Mouse (Mus musculus): Measurements from ENCODE around the gene Adh1. TPM values are rescaled to one million over a fixed set of nuclear protein-coding genes. Genes with fewer than 3 reads are reported as not detected.

Adh1 gene
- total and polyA plus RNA-seq, 2 experiments from 2014 or later, result 10.8 to 73.9 TPM

DNA sequence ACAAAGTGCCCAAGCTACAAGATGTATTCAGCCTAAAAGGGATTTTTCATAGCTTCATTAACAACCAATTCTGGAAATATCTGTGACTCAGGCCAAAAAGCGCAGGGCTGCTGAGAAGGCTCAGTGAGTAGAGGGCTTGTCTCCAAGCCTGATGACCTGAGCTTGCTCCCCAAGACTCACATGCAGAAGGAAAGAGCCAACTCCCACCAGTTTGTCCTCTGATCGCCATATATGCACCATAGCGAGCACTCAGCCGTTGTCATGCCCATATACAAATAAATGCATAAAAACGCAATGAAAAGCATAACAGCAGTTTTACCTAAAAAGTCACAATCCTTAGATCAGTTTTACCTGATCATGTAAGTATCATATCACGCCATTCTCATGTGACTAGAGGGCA, 34.3 kb upstream of the Adh1 start:
- ATAC-seq (ENCODE audit: insufficient read depth, low read depth), result no peak
- H3K27me3 ChIP-seq (ENCODE audit: control insufficient read depth, insufficient read depth, low read length), result no peaks in the 10 kb centered on the region
- no peaks in the 10 kb centered on the region for H3K4me1 ChIP-seq (ENCODE audit: control insufficient read depth, insufficient read depth)
- no peak overlapping the region for H3K27ac ChIP-seq (ENCODE audit: low read depth)
- DNase-seq (ENCODE audit: low spot score), result no peak
- H3K36me3 ChIP-seq (replicated peaks; ENCODE audit: control insufficient read depth, insufficient read depth, low read length), result no peaks in the 10 kb centered on the region
- H3K4me2 ChIP-seq (ENCODE audit: low read depth, low read length), result no peak overlapping the region
- no peak for TF ChIP-seq CTCF (IDR thresholded peaks at IDR 0.05; ENCODE audit: low read depth)
- no peak for TF ChIP-seq EP300 (IDR thresholded peaks at IDR 0.05; ENCODE audit: low read depth)
- no peak overlapping the region for H3K4me3 ChIP-seq (ENCODE audit: low read depth, low read length)
- no peak overlapping the region for H3K9ac ChIP-seq (replicated peaks; ENCODE audit: low read depth, low read length)
- no peaks in the 10 kb centered on the region for H3K9me3 ChIP-seq (replicated peaks; ENCODE audit: control insufficient read depth, low read length)
- 90% methylated on average over 6 of the region's 6 CpGs for WGBS

DNA sequence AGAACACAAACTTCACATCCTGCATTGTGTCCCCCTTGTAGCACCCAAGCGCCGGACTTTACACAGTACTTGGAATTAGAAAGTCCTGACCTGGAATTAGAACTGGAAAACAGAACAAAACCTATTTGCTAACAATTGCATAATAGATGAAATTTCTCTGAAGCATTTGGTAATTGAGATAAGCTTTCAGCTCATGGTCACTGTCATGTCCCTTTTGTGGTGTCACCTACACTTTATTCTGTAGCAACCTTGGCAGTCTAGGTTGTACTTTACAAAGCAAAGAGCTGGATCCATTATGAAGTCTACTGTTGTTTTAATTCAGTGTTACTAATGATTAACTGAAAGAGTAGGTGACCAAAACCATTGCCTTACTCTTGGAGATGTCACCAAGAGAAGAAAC, 33.7 kb upstream of the Adh1 start:
- no peak overlapping the region for H3K4me3 ChIP-seq (ENCODE audit: low read depth, low read length)
- TF ChIP-seq CTCF (IDR thresholded peaks at IDR 0.05; ENCODE audit: low read depth) (no peak), EP300 (IDR thresholded peaks at IDR 0.05; ENCODE audit: low read depth) (no peak)
- 92% methylated on average over 2 of the region's 2 CpGs for WGBS
- ATAC-seq (ENCODE audit: insufficient read depth, low read depth), result no peak
- H3K9me3 ChIP-seq (replicated peaks; ENCODE audit: control insufficient read depth, low read length), result no peaks in the 10 kb centered on the region
- no peaks in the 10 kb centered on the region for H3K4me1 ChIP-seq (ENCODE audit: control insufficient read depth, insufficient read depth)
- no peaks in the 10 kb centered on the region for H3K27me3 ChIP-seq (ENCODE audit: control insufficient read depth, insufficient read depth, low read length)
- no peak overlapping the region for H3K4me2 ChIP-seq (ENCODE audit: low read depth, low read length)
- no peak overlapping the region for H3K27ac ChIP-seq (ENCODE audit: low read depth)
- no peaks in the 10 kb centered on the region for H3K36me3 ChIP-seq (replicated peaks; ENCODE audit: control insufficient read depth, insufficient read depth, low read length)
- DNase-seq (ENCODE audit: low spot score), result no peak
- no peak overlapping the region for H3K9ac ChIP-seq (replicated peaks; ENCODE audit: low read depth, low read length)

DNA sequence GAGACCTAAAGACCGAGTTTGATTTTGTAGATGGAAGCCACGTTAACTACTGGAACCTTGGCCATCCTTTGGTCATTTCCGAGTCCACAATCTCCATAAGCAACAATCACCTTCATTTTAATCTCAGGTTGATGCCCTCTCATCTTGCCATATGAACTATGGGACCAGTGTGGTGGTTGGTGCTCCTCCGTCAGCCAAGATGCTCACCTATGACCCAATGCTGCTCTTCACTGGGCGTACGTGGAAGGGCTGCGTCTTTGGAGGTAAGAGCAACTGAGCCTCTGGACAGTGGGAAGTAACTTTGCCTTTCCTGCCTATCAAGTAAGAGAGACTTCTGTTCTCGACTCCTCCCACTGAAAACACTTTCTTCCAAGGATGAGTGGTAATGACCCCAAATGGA, 33.0 kb upstream of the Adh1 start:
- Histone ChIP-seq H3K27ac (ENCODE audit: low read depth) (no peak overlapping the region), H3K27me3 (ENCODE audit: control insufficient read depth, insufficient read depth, low read length) (no peaks in the 10 kb centered on the region), H3K4me1 (ENCODE audit: control insufficient read depth, insufficient read depth) (no peaks in the 10 kb centered on the region), H3K4me2 (ENCODE audit: low read depth, low read length) (no peak overlapping the region), H3K9ac (replicated peaks; ENCODE audit: low read depth, low read length) (no peak overlapping the region), H3K9me3 (replicated peaks; ENCODE audit: control insufficient read depth, low read length) (no peaks in the 10 kb centered on the region), H3K36me3 (replicated peaks; ENCODE audit: control insufficient read depth, insufficient read depth, low read length) (no peaks in the 10 kb centered on the region), H3K4me3 (ENCODE audit: low read depth, low read length) (no peak overlapping the region)
- DNase-seq (ENCODE audit: low spot score) (no peak), ATAC-seq (ENCODE audit: insufficient read depth, low read depth) (no peak)
- 85% methylated on average over 8 of the region's 8 CpGs for WGBS
- TF ChIP-seq EP300 (IDR thresholded peaks at IDR 0.05; ENCODE audit: low read depth), result no peak
- TF ChIP-seq CTCF (IDR thresholded peaks at IDR 0.05; ENCODE audit: low read depth), result no peak

DNA sequence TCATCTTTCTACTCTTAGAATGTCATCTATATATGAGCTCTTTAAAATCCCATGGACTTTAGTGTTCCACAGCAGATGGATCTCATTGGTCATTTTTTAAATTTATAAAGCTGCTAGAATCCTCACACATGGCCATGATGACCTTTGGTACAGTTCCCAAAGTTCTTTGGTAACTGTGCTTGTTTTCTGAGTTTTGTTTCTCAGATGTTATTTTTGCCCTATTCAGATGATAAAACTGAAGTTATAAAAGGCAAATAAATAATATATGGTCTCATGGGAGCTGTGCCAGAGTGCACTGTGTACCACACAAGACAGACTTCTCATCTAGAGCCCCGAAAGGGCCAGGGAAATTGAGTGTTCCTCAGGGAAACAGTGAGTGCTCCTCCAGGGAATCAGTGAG, 31.3 kb upstream of the Adh1 start:
- Histone ChIP-seq H3K4me2 (ENCODE audit: low read depth, low read length) (no peak overlapping the region), H3K27ac (ENCODE audit: low read depth) (no peak overlapping the region), H3K9me3 (replicated peaks; ENCODE audit: control insufficient read depth, low read length) (no peaks in the 10 kb centered on the region), H3K4me3 (ENCODE audit: low read depth, low read length) (no peak overlapping the region), H3K27me3 (ENCODE audit: control insufficient read depth, insufficient read depth, low read length) (no peaks in the 10 kb centered on the region), H3K9ac (replicated peaks; ENCODE audit: low read depth, low read length) (no peak overlapping the region), H3K36me3 (replicated peaks; ENCODE audit: control insufficient read depth, insufficient read depth, low read length) (no peaks in the 10 kb centered on the region), H3K4me1 (ENCODE audit: control insufficient read depth, insufficient read depth) (no peaks in the 10 kb centered on the region)
- DNase-seq (ENCODE audit: low spot score), result no peak
- TF ChIP-seq EP300 (IDR thresholded peaks at IDR 0.05; ENCODE audit: low read depth) (no peak), CTCF (IDR thresholded peaks at IDR 0.05; ENCODE audit: low read depth) (no peak)
- 81% methylated on average over 1 of the region's 1 CpGs for WGBS
- no peak for ATAC-seq (ENCODE audit: insufficient read depth, low read depth)

DNA sequence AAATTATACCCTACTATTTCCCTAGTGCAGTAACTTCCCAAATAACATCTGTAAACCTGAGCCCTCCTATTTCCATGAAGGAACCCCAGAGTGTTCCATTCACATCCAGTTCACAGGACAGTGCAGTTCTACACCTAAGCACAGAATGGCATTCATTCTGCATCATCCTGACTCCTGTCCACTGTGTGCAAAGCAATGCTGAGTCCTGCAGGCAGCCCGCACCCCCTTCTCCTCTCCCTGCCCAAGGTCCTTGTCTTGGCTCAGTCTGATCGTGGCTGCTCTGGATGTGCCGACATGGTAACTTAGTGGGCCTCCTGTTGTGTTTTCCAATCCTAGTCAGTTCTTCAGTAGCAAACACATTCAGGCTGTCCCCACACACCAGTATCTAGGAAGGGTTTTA, 30.5 kb upstream of the Adh1 start:
- Histone ChIP-seq H3K9me3 (replicated peaks; ENCODE audit: control insufficient read depth, low read length) (no peaks in the 10 kb centered on the region), H3K27ac (ENCODE audit: low read depth) (no peak overlapping the region), H3K36me3 (replicated peaks; ENCODE audit: control insufficient read depth, insufficient read depth, low read length) (no peaks in the 10 kb centered on the region), H3K4me2 (ENCODE audit: low read depth, low read length) (no peak overlapping the region), H3K9ac (replicated peaks; ENCODE audit: low read depth, low read length) (no peak overlapping the region), H3K4me3 (ENCODE audit: low read depth, low read length) (no peak overlapping the region), H3K27me3 (ENCODE audit: control insufficient read depth, insufficient read depth, low read length) (no peaks in the 10 kb centered on the region), H3K4me1 (ENCODE audit: control insufficient read depth, insufficient read depth) (no peaks in the 10 kb centered on the region)
- DNase-seq (ENCODE audit: low spot score) (no peak), ATAC-seq (ENCODE audit: insufficient read depth, low read depth) (no peak)
- TF ChIP-seq EP300 (IDR thresholded peaks at IDR 0.05; ENCODE audit: low read depth) (no peak), CTCF (IDR thresholded peaks at IDR 0.05; ENCODE audit: low read depth) (no peak)
- WGBS, result 82% methylated on average over 3 of the region's 3 CpGs

DNA sequence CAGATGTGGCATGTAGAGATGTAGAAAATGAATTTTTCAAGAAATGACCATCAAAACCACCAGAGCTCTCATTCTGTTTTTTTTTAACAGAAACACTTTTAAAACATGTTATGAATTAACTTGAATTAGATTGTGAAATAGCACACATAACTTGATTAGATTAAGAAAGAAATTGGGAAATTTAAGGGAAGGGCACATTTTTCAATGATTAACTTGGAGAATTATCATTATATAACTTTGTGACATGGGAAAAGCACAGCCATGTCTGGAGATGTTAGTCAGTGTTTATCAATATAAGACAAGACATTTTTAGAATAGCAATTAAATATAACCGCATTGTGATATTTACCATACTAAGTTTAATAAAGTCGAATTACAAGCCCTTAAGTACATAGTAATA, 29.3 kb upstream of the Adh1 start:
- Histone ChIP-seq H3K9me3 (replicated peaks; ENCODE audit: control insufficient read depth, low read length) (no peaks in the 10 kb centered on the region), H3K4me1 (ENCODE audit: control insufficient read depth, insufficient read depth) (no peaks in the 10 kb centered on the region), H3K36me3 (replicated peaks; ENCODE audit: control insufficient read depth, insufficient read depth, low read length) (no peaks in the 10 kb centered on the region), H3K4me2 (ENCODE audit: low read depth, low read length) (no peak overlapping the region), H3K9ac (replicated peaks; ENCODE audit: low read depth, low read length) (no peak overlapping the region), H3K4me3 (ENCODE audit: low read depth, low read length) (no peak overlapping the region), H3K27ac (ENCODE audit: low read depth) (no peak overlapping the region), H3K27me3 (ENCODE audit: control insufficient read depth, insufficient read depth, low read length) (no peaks in the 10 kb centered on the region)
- no peak for ATAC-seq (ENCODE audit: insufficient read depth, low read depth)
- WGBS, result 74% methylated on average over 2 of the region's 2 CpGs
- no peak for TF ChIP-seq CTCF (IDR thresholded peaks at IDR 0.05; ENCODE audit: low read depth)
- no peak for TF ChIP-seq EP300 (IDR thresholded peaks at IDR 0.05; ENCODE audit: low read depth)
- no peak for DNase-seq (ENCODE audit: low spot score)

All from heart, postnatal 0 days (tissue).